Mouse (Mus musculus) CH12.LX (cell line): Measurements from ENCODE around the gene Ehf. TPM values are rescaled to one million over a fixed set of nuclear protein-coding genes. Genes with fewer than 3 reads are reported as not detected.

Source experiments
- DNase-seq: peaks from one replicate; pipeline ENCODE4 v3.0.0-alpha.2; 2013; ENCODE audit errors: extremely low read depth
- H3K27ac ChIP-seq: 2 replicates; pipeline ENCODE4 v1.5.1; 2012; ENCODE audit warnings: low read depth, mild to moderate bottlenecking, control low read depth, moderate library complexity; ENCODE audit not compliant: insufficient read depth
- H3K27me3 ChIP-seq: replicated peaks from 2 replicates; pipeline ENCODE3; 2012; ENCODE audit warnings: inconsistent platforms
- H3K36me3 ChIP-seq, 2 experiments: replicated peaks in 1 of 2; 2 replicates each; pipeline versions ENCODE3 to v1.6.1; 2012; ENCODE audit warnings: inconsistent platforms in 1 of 2, low read length in 1 of 2, mild to moderate bottlenecking in 1 of 2, mixed read lengths in 1 of 2, moderate library complexity in 1 of 2; ENCODE audit not compliant: control insufficient read depth in 1 of 2, insufficient read depth in 1 of 2
- H3K4me1 ChIP-seq, 2 experiments: 2 replicates each; pipeline ENCODE4 v1.6.1; 2012; ENCODE audit warnings: inconsistent platforms in 1 of 2, moderate library complexity in 1 of 2; ENCODE audit not compliant: insufficient read depth in 2 of 2, control insufficient read depth in 1 of 2
- H3K4me2 ChIP-seq: 2 replicates; pipeline ENCODE4 v1.6.1; 2012; ENCODE audit warnings: low read depth, mild to moderate bottlenecking, control low read depth; ENCODE audit not compliant: poor library complexity, insufficient read depth, severe bottlenecking
- H3K4me3 ChIP-seq, 3 experiments: fragments of 150-350 bp in 1 of 3; sonication (generic) in 1 of 3; replicated peaks in 1 of 3; 2 replicates each; pipeline versions ENCODE3 to v1.5.1; 2011 to 2012; ENCODE audit warnings: low read depth in 2 of 3, low read length in 2 of 3, mild to moderate bottlenecking in 2 of 3, moderate library complexity in 2 of 3, control low read depth in 1 of 3, improper control_type of control experiment in 1 of 3, inconsistent platforms in 1 of 3, mixed read lengths in 1 of 3; ENCODE audit not compliant: poor library complexity in 1 of 3
- H3K79me2 ChIP-seq: replicated peaks from 2 replicates; pipeline ENCODE4 v1.6.1; 2012; ENCODE audit warnings: mild to moderate bottlenecking, moderate library complexity; ENCODE audit not compliant: control insufficient read depth, poor library complexity, insufficient read depth, severe bottlenecking; ENCODE audit errors: extremely low read depth
- H3K9ac ChIP-seq: 2 replicates; pipeline ENCODE4 v1.6.1; 2012; ENCODE audit warnings: low read depth, mild to moderate bottlenecking, control low read depth, moderate library complexity; ENCODE audit not compliant: insufficient read depth
- H3K9me3 ChIP-seq: replicated peaks from 2 replicates; pipeline ENCODE3; 2012; ENCODE audit warnings: low read length, inconsistent platforms, mixed read lengths
- CTCF ChIP-seq, 2 experiments: IDR thresholded peaks in 1 of 2; conservative IDR thresholded peaks in 1 of 2; 2 replicates each; pipeline ENCODE4 v1.5.1; 2011 to 2012; ENCODE audit warnings: low read depth in 2 of 2, low read length in 2 of 2, improper control_type of control experiment in 1 of 2, inconsistent platforms in 1 of 2, mild to moderate bottlenecking in 1 of 2, moderate library complexity in 1 of 2
- E2F4 ChIP-seq: IDR thresholded peaks from 2 replicates; pipeline ENCODE4 v1.6.1; 2011; ENCODE audit warnings: low read depth, low read length, improper control_type of control experiment; ENCODE audit not compliant: insufficient replicate concordance
- ETS1 ChIP-seq: conservative IDR thresholded peaks from 2 replicates; pipeline ENCODE4 v1.6.1; 2012; ENCODE audit warnings: low read depth, mild to moderate bottlenecking, inconsistent platforms, low read length, improper control_type of control experiment, moderate library complexity
- HCFC1 ChIP-seq: IDR thresholded peaks from 2 replicates; pipeline ENCODE4 v1.6.1; 2012; ENCODE audit warnings: low read depth, mild to moderate bottlenecking, inconsistent platforms, low read length, improper control_type of control experiment
- JUN ChIP-seq: IDR thresholded peaks from 2 replicates; pipeline ENCODE4 v1.6.1; 2011; ENCODE audit warnings: low read depth, mild to moderate bottlenecking, low read length, improper control_type of control experiment, moderate library complexity; ENCODE audit not compliant: insufficient read depth
- JUND ChIP-seq: conservative IDR thresholded peaks from 2 replicates; pipeline ENCODE4 v1.6.1; 2011; ENCODE audit warnings: low read depth, low read length, improper control_type of control experiment
- MYC ChIP-seq: IDR thresholded peaks from 2 replicates; pipeline ENCODE4 v1.6.1; 2011; ENCODE audit warnings: low read depth, mild to moderate bottlenecking, improper control_type of control experiment, low read length
- NELFE ChIP-seq: IDR thresholded peaks from 2 replicates; pipeline ENCODE4 v1.6.1; 2011; ENCODE audit warnings: low read depth, low read length, improper control_type of control experiment
- NRF1 ChIP-seq: IDR thresholded peaks from 2 replicates; pipeline ENCODE4 v1.6.1; 2014; ENCODE audit warnings: low read depth, mild to moderate bottlenecking, inconsistent platforms, low read length, improper control_type of control experiment, moderate library complexity
- PAX5 ChIP-seq: IDR thresholded peaks from 2 replicates; pipeline ENCODE4 v1.6.1; 2012; ENCODE audit warnings: low read length, inconsistent platforms, mixed read lengths
- POLR2A ChIP-seq: IDR thresholded peaks from 2 replicates; pipeline ENCODE4 v1.6.1; 2011; ENCODE audit warnings: low read depth, mild to moderate bottlenecking, improper control_type of control experiment, low read length
- RAD21 ChIP-seq: IDR thresholded peaks from 2 replicates; pipeline ENCODE4 v1.6.1; 2011; ENCODE audit warnings: low read depth, mild to moderate bottlenecking, low read length, improper control_type of control experiment, moderate library complexity
- RCOR1 ChIP-seq: conservative IDR thresholded peaks from 2 replicates; pipeline ENCODE4 v1.6.1; 2012; ENCODE audit warnings: low read depth, mild to moderate bottlenecking, inconsistent platforms, low read length, improper control_type of control experiment
- SMC3 ChIP-seq: IDR thresholded peaks from 2 replicates; pipeline ENCODE4 v1.6.1; 2011; ENCODE audit warnings: low read depth, low read length, improper control_type of control experiment
- TBP ChIP-seq: conservative IDR thresholded peaks from 2 replicates; pipeline ENCODE4 v1.6.1; 2011; ENCODE audit warnings: low read depth, low read length, improper control_type of control experiment
- TCF12 ChIP-seq: IDR thresholded peaks from 2 replicates; pipeline ENCODE4 v1.6.1; 2014; ENCODE audit warnings: low read depth, mild to moderate bottlenecking, inconsistent platforms, low read length, improper control_type of control experiment
- ZC3H11A ChIP-seq: IDR thresholded peaks from 2 replicates; pipeline ENCODE4 v1.6.1; 2012; ENCODE audit warnings: low read depth, mild to moderate bottlenecking, inconsistent platforms, low read length, improper control_type of control experiment
- ZNF384 ChIP-seq: IDR thresholded peaks from 2 replicates; pipeline ENCODE4 v1.6.1; 2012; ENCODE audit warnings: low read depth, low read length, improper control_type of control experiment, inconsistent platforms
- dilution Hi-C: fragments of 300-500 bp; cut with MboI; formaldehyde crosslinking; loops from 2 replicates; pipeline ENCODE4 v1.14.3; 2020; ENCODE audit warnings: low sequenced_read_pairs; ENCODE audit not compliant: extremely low pct_unique_long_range_greater_than_20kb, extremely low pct_ligation_motif_present
- in situ Hi-C: fragments of 300-500 bp; cut with MboI; formaldehyde crosslinking; loops from 3 replicates; pipeline ENCODE4 v1.14.3; 2019; ENCODE audit warnings: low sequenced_read_pairs, low pct_ligation_motif_present, low pct_unique_long_range_greater_than_20kb, mixed read lengths
- polyA plus RNA-seq: library from polyadenylated mRNA; unstranded; fragments of >175 nt; gene quantifications from 2 replicates; pipeline ENCODE4 v1.2.1, GENCODE M21; 2012; ENCODE audit warnings: low read depth; ENCODE audit not compliant: insufficient read length
- total RNA-seq, 2 experiments: library from RNA; depleted of rRNA; stranded (reverse); fragments of 300-350 nt in 1 of 2; fragments of >200 nt in 1 of 2; gene quantifications; 2 replicates each; pipeline ENCODE4 v1.2.3; 2012 to 2014

Ehf gene
- total and polyA plus RNA-seq, 3 experiments, result 0.63 to 0.64 TPM; not detected in 1

GRCm38 (mm10) chr2:103306686-103307085, 3.6 kb upstream of the Ehf start:
- in situ Hi-C loops, result no loop called here
- Histone ChIP-seq H3K79me2 (no peaks in the 10 kb centered on the region), H3K27ac (no peak overlapping the region), H3K27me3 (peaks cover 3% of the 10 kb centered on the region), H3K9ac (no peak overlapping the region), H3K36me3 (no peaks in the 10 kb centered on the region), H3K4me1 (peaks cover 5 to 68% of the 10 kb centered on the region in 2 experiments; a peak in 3 of 4 replicates), H3K9me3 (no peaks in the 10 kb centered on the region), H3K4me2 (no peak overlapping the region), H3K4me3 (no peak overlapping the region)
- dilution Hi-C loops, result no loop called here
- TF ChIP-seq CTCF (conservative IDR thresholded peaks at IDR 0.05 in 1 of 2, IDR thresholded peaks at IDR 0.05 in 1 of 2; ENCODE audit: low read depth in 2 of 2, low read length in 2 of 2) (no peak), POLR2A (no peak)
- DNase-seq, result no peak

GRCm38 (mm10) chr2:103302669-103303068, 409 bp downstream of the Ehf start:
- H3K79me2 ChIP-seq, result no peaks in the 10 kb centered on the region
- TF ChIP-seq PAX5, result no peak
- no peak for TF ChIP-seq E2F4
- no peak for TF ChIP-seq NRF1
- TF ChIP-seq ZNF384, result no peak
- no peak for TF ChIP-seq JUND
- TF ChIP-seq ETS1, result no peak
- no peak for TF ChIP-seq NELFE
- TF ChIP-seq POLR2A, result no peak
- TF ChIP-seq RAD21, result no peak
- TF ChIP-seq TCF12, result no peak
- TF ChIP-seq SMC3, result no peak
- no peak for TF ChIP-seq MYC
- TF ChIP-seq CTCF (conservative IDR thresholded peaks at IDR 0.05 in 1 of 2, IDR thresholded peaks at IDR 0.05 in 1 of 2; ENCODE audit: low read depth in 2 of 2, low read length in 2 of 2), result no peak
- no peak for TF ChIP-seq JUN
- no peak for TF ChIP-seq HCFC1
- TF ChIP-seq ZC3H11A, result no peak
- no peak for TF ChIP-seq RCOR1
- no peak for TF ChIP-seq TBP
- no peaks in the 10 kb centered on the region for H3K27me3 ChIP-seq
- H3K27ac ChIP-seq, result no peak overlapping the region
- peaks cover 0 to 63% of the 10 kb centered on the region in 2 experiments; a peak in 2 of 4 replicates for H3K4me1 ChIP-seq
- H3K4me3 ChIP-seq, result no peak overlapping the region
- H3K4me2 ChIP-seq, result no peak overlapping the region; the same call in 1 of the 2 replicates
- no peaks in the 10 kb centered on the region for H3K9me3 ChIP-seq
- no peak overlapping the region for H3K9ac ChIP-seq
- no peaks in the 10 kb centered on the region for H3K36me3 ChIP-seq
- DNase-seq, result no peak
- dilution Hi-C loops (no loop called here), in situ Hi-C loops (no loop called here)
